31 mouse cellular contexts compared by ENCODE assay signal in the genomic region with DNA sequence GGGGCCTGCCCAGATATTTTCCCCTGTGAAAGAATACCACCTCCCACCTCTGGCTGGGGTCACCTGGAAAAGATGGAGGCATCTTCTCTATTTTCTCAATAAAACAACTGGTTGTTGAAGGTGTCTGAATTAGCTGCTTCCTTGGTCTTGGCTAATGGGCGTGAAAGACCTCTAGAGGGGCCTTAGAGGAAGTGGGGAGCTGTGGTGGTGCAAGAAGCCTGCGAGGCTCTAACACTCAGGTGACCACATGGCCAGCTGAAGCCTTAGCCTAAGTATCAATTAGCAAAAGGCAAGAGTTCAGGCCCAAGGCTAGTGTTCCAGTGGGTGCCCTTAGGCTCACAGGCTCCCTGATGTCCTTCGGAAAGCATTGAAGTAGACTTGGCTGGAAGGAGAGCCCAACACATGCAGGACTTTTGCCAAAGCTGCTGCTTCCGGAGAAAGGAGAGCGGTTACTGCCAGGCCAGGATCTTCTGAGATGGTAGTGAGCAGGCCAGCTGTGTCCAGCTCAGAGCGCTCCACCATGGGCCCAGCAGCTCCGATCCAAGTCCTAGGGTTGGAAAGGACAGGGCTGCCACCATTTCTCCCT. TPM values are rescaled to one million over a fixed set of nuclear protein-coding genes. Genes with fewer than 3 reads are reported as not detected.
DNase-seq lines count a peak whose midpoint lies in the region; ATAC-seq and TF ChIP-seq lines count a peak whose summit lies in the region.
"Had no signal": no experiment of that assay in that cellular context is flagged by ENCODE, and none has a peak within 500 bp of the region (broad histone marks: within the 10 kb centered on the region; RNA-seq: fewer than 3 reads in every experiment).

No protein-coding gene starts in this region.

- WGBS in forebrain, embryonic 15.5 days: 89% methylated on average over 7 of the region's 7 CpGs

- peak overlapping the region; percentile 28 for H3K4me3 ChIP-seq in ES-Bruce4 (ENCODE audit: low read depth, low read length)
- no peak overlapping the region for H3K4me3 ChIP-seq in forebrain, embryonic 15.5 days
- H3K4me3 ChIP-seq: embryonic facial prominence, embryonic 13.5 days; forebrain, embryonic 10.5 days; limb, embryonic 13.5 days; liver, embryonic 13.5 days; midbrain, embryonic 12.5 days; neural tube, embryonic 15.5 days had no signal

- peaks cover 4% of the 10 kb centered on the region for H3K4me1 ChIP-seq in ES-Bruce4 (ENCODE audit: control insufficient read depth, insufficient read depth, low read length)
- peaks cover 12% of the 10 kb centered on the region for H3K4me1 ChIP-seq in forebrain, embryonic 15.5 days

- H3K9ac ChIP-seq in ES-Bruce4 (ENCODE audit: low read depth, poor library complexity, severe bottlenecking): peak overlapping the region; percentile 26
- no peak overlapping the region for H3K9ac ChIP-seq in forebrain, embryonic 15.5 days (replicated peaks)
- H3K9ac ChIP-seq: embryonic facial prominence, embryonic 13.5 days; liver, embryonic 13.5 days; midbrain, embryonic 12.5 days; neural tube, embryonic 15.5 days had no signal

- no peak overlapping the region for H3K4me2 ChIP-seq in forebrain, embryonic 15.5 days (replicated peaks)
- H3K4me2 ChIP-seq: embryonic facial prominence, embryonic 13.5 days; limb, embryonic 13.5 days; liver, embryonic 13.5 days; midbrain, embryonic 12.5 days; neural tube, embryonic 15.5 days had no signal

- H3K36me3 ChIP-seq in ES-Bruce4 (ENCODE audit: control insufficient read depth, insufficient read depth, low read length, poor library complexity, severe bottlenecking): peaks cover 19% of the 10 kb centered on the region
- no peaks in the 10 kb centered on the region for H3K36me3 ChIP-seq in forebrain, embryonic 15.5 days
- H3K36me3 ChIP-seq: liver, embryonic 13.5 days; midbrain, embryonic 12.5 days; neural tube, embryonic 15.5 days had no signal

- TF ChIP-seq POLR2A in ES-Bruce4 (IDR thresholded peaks at IDR 0.05; ENCODE audit: insufficient read depth, low read length): no peak

- no peak for TF ChIP-seq CTCF in ES-Bruce4 (IDR thresholded peaks at IDR 0.05; ENCODE audit: low read depth, low read length)

- peak; percentile 36; the same call in 1 of the 2 replicates for ATAC-seq in common myeloid progenitor, adult 5-6 weeks (replicated peaks; ENCODE audit: low read depth, poor library complexity, severe bottlenecking)
- ATAC-seq in forebrain, embryonic 15.5 days (replicated peaks): no peak
- ATAC-seq: forebrain, embryonic 16.5 days; hindbrain, embryonic 16.5 days; lung, postnatal 0 days; Patski had no signal

- intact Hi-C loops in left cerebral cortex, postnatal 36 days (cut with DNase I): no loop called here
- intact Hi-C loops in left cerebral cortex, postnatal 4 days (cut with DNase I): no loop called here

- peak; percentile 55 for DNase-seq in kidney, adult 9 months
- DNase-seq in kidney, postnatal 10 days: no peak
- DNase-seq in kidney, postnatal 36 days: peak; percentile 60 to 68
- DNase-seq in left cerebral cortex, postnatal 36 days (ENCODE audit: low spot score in 2 of 2): no peak
- no peak for DNase-seq in left cerebral cortex, postnatal 4 days
- DNase-seq: adrenal gland, postnatal 14 days; B cell, adult 2 months; cerebellum, adult 11-12 months; cerebellum, adult 9-11 months; heart, postnatal 14 days; layer of hippocampus, adult 9-11 months; liver, embryonic 13.5 days; lung, adult 18-20 months; right cerebral cortex, adult 18-20 months; spleen, adult 18-20 months; thymus, postnatal 14 days had no signal

- TF ChIP-seq EP300 in ES-Bruce4 (IDR thresholded peaks at IDR 0.05; ENCODE audit: insufficient read depth, low read depth, low read length): no peak

- no peaks in the 10 kb centered on the region for H3K9me3 ChIP-seq in ES-Bruce4 (replicated peaks; ENCODE audit: control insufficient read depth, insufficient read depth, low read length, poor library complexity, severe bottlenecking)
- no peaks in the 10 kb centered on the region for H3K9me3 ChIP-seq in forebrain, embryonic 15.5 days
- H3K9me3 ChIP-seq: embryonic facial prominence, embryonic 13.5 days; limb, embryonic 13.5 days; liver, embryonic 13.5 days; midbrain, embryonic 12.5 days; neural tube, embryonic 15.5 days had no signal

- H3K27me3 ChIP-seq in ES-Bruce4 (ENCODE audit: control insufficient read depth, insufficient read depth, low read length, poor library complexity, severe bottlenecking): no peaks in the 10 kb centered on the region
- peaks cover 25% of the 10 kb centered on the region for H3K27me3 ChIP-seq in forebrain, embryonic 15.5 days

- peak overlapping the region; percentile 96 for H3K27ac ChIP-seq in ES-Bruce4 (ENCODE audit: insufficient read depth, low read length)
- no peak overlapping the region for H3K27ac ChIP-seq in forebrain, embryonic 15.5 days (replicated peaks)
- H3K27ac ChIP-seq: embryonic facial prominence, embryonic 13.5 days; forebrain, embryonic 10.5 days; limb, embryonic 13.5 days; liver, embryonic 13.5 days; macrophage; midbrain, embryonic 12.5 days; neural tube, embryonic 15.5 days had no signal

RNA-seq across cellular contexts. Expression of a gene that starts 4.6 kb away (rescaled TPM):
- 54.9 and 55.3 TPM in 2 replicates for polyA plus RNA-seq in ES-Bruce4 (2011; ENCODE audit: insufficient read depth, insufficient read length, low read depth, missing spikeins)
- total RNA-seq in common myeloid progenitor, adult 5-6 weeks (2017): 1.7 and 2.2 TPM in 2 replicates
- 1 to 10 TPM in 1 of 2 experiments, under 1 TPM in 1; 0.84 to 1.3 TPM for total RNA-seq in left cerebral cortex, postnatal 36 days (2021)
- total RNA-seq in left cerebral cortex, postnatal 4 days (2021): 10 to 100 TPM; 10.0 to 10.6 TPM
- 3.3 and 4.0 TPM in 2 replicates for polyA plus RNA-seq in forebrain, embryonic 15.5 days (2015; fragmentation: Nextera tagmentation; extraction: Ambion mirVana)
- total RNA-seq: gastrocnemius, adult 8-10 months; MEL had no signal

RNA-seq across cellular contexts. Expression of a gene that starts 51.9 kb away (rescaled TPM):
- 1,350 and 1,473 TPM in 2 replicates for polyA plus RNA-seq in ES-Bruce4 (2011; ENCODE audit: insufficient read depth, insufficient read length, low read depth, missing spikeins)
- total RNA-seq in common myeloid progenitor, adult 5-6 weeks (2017): 938 and 1,055 TPM in 2 replicates
- 100 to 1,000 TPM; 132 to 142 TPM for total RNA-seq in left cerebral cortex, postnatal 36 days (2021)
- 100 to 1,000 TPM; 232 to 249 TPM for total RNA-seq in left cerebral cortex, postnatal 4 days (2021)
- 208 and 227 TPM in 2 replicates for polyA plus RNA-seq in forebrain, embryonic 15.5 days (2015; fragmentation: Nextera tagmentation; extraction: Ambion mirVana)

Comparison
In these comparisons a context has a peak if more than half of its experiments do, and no peak if none do; other contexts are left out.
1. DNase-seq: peak in kidney, adult 9 months (single experiment) and kidney, postnatal 36 days (2 of 2); none in kidney, postnatal 10 days (single experiment), left cerebral cortex, postnatal 36 days (0 of 2) and left cerebral cortex, postnatal 4 days (single experiment).